Comparison of ENCODE assay signal across 10 mouse cellular contexts in genomic region chr17:49208315-49208820, GRCm38 (mm10).
DNase-seq lines count a peak whose midpoint lies in the region; TF ChIP-seq lines count a peak whose summit lies in the region.
"Had no signal": no experiment of that assay in that cellular context is flagged by ENCODE, and none has a peak within 500 bp of the region (broad histone marks: within the 10 kb centered on the region; RNA-seq: fewer than 3 reads in every experiment).

No protein-coding gene starts in this region.

- TF ChIP-seq POLR2A in heart, adult 2 months (IDR thresholded peaks at IDR 0.05; ENCODE audit: insufficient read depth, low read depth, low read length): no peak

- peak in 1 of 2 experiments; percentile 28 for DNase-seq in heart, adult 2 months
- DNase-seq in heart, postnatal 25 days (ENCODE audit: low spot score): no peak
- peak; percentile 41 for DNase-seq in left cerebral cortex, postnatal 4 days
- DNase-seq in left cerebral cortex, adult 9 months (ENCODE audit: low spot score in 2 of 2): no peak
- peak; percentile 30 for DNase-seq in ES-E14 (ENCODE audit: low read depth, low spot score)
- peak; percentile 7 to 30 for DNase-seq in heart, postnatal 10 days
- DNase-seq in spleen, postnatal 10 days (ENCODE audit: low spot score in 2 of 2): no peak
- DNase-seq: gastrocnemius, postnatal 36 days; right cerebral cortex, adult 18-20 months had no signal

- no peak overlapping the region for H3K9ac ChIP-seq in heart, adult 2 months (ENCODE audit: low read depth, low read length)
- H3K9ac ChIP-seq in ES-E14 (ENCODE audit: insufficient read depth, low read depth, low read length, poor library complexity, severe bottlenecking): no peak overlapping the region

- no peaks in the 10 kb centered on the region for H3K9me3 ChIP-seq in ES-E14 (ENCODE audit: control insufficient read depth, insufficient read depth, low read depth, low read length)

- WGBS in heart, adult 2 months: 48% methylated on average over 10 of the region's 10 CpGs

- no peaks in the 10 kb centered on the region for H3K4me1 ChIP-seq in heart, adult 2 months (ENCODE audit: control insufficient read depth, insufficient read depth, low read length)
- H3K4me1 ChIP-seq in ES-E14 (ENCODE audit: control insufficient read depth in 2 of 2, insufficient read depth in 2 of 2, low read length in 2 of 2, poor library complexity in 1 of 2): peaks cover 0 to 9% of the 10 kb centered on the region in 2 experiments; a peak in 2 of 4 replicates

- no peak for TF ChIP-seq EP300 in heart, adult 2 months (IDR thresholded peaks at IDR 0.05; ENCODE audit: insufficient read depth, low read depth, low read length)

- H3K36me3 ChIP-seq in heart, adult 2 months (ENCODE audit: control insufficient read depth, insufficient read depth, low read length): no peaks in the 10 kb centered on the region
- H3K36me3 ChIP-seq in ES-E14 (ENCODE audit: control insufficient read depth, insufficient read depth, low read length, poor library complexity, severe bottlenecking): no peaks in the 10 kb centered on the region

- intact Hi-C loops in heart, adult 2 months (cut with DNase I): no loop called here
- intact Hi-C loops in heart, postnatal 25 days (cut with DNase I): loop anchor here (10.0 kb wide), 1 partner anchor 196 kb away; no protein-coding TSS in a partner anchor
- intact Hi-C loops in left cerebral cortex, postnatal 4 days (cut with DNase I): no loop called here
- intact Hi-C loops in heart, postnatal 10 days (cut with DNase I): loop anchor here (10.0 kb wide), 1 partner anchor 186 kb away; no protein-coding TSS in a partner anchor

- H3K4me3 ChIP-seq in heart, adult 2 months: no peak overlapping the region
- H3K4me3 ChIP-seq in ES-E14 (ENCODE audit: insufficient read depth in 1 of 2, low read depth in 1 of 2, low read length in 2 of 2, poor library complexity in 1 of 2, severe bottlenecking in 1 of 2): no peak overlapping the region

- H3K27ac ChIP-seq in heart, adult 2 months: no peak overlapping the region
- H3K27ac ChIP-seq in ES-E14 (ENCODE audit: insufficient read depth, low read depth, low read length, poor library complexity, severe bottlenecking): no peak overlapping the region
- H3K27ac ChIP-seq: macrophage had no signal

- H3K27me3 ChIP-seq in heart, adult 2 months (ENCODE audit: control insufficient read depth, insufficient read depth, low read length): no peaks in the 10 kb centered on the region; the same call in none of the 2 replicates

- H3K79me2 ChIP-seq in heart, adult 2 months (replicated peaks; ENCODE audit: control insufficient read depth, insufficient read depth, low read length): no peaks in the 10 kb centered on the region

- in situ Hi-C loops in ES-E14 (cut with MboI; ENCODE audit: low sequenced_read_pairs in 2 of 2, unreplicated experiment in 2 of 2): no loop called here

- TF ChIP-seq CTCF in heart, adult 2 months (IDR thresholded peaks at IDR 0.05): peak; percentile 49

TF ChIP-seq in ES-E14, 5 proteins besides CTCF, POLR2A, EP300 and RAD21:
- no peak for TF ChIP-seq ZNF384 (IDR thresholded peaks at IDR 0.05; ENCODE audit: low read depth, low read length)
- TF ChIP-seq HCFC1 (IDR thresholded peaks at IDR 0.05; ENCODE audit: borderline replicate concordance, insufficient read depth, low read length): no peak
- no peak for TF ChIP-seq MAFK (IDR thresholded peaks at IDR 0.05; ENCODE audit: insufficient read depth, low read depth, low read length)
- TF ChIP-seq CHD2 (IDR thresholded peaks at IDR 0.05; ENCODE audit: low read depth, low read length): no peak
- TF ChIP-seq ZC3H11A (IDR thresholded peaks at IDR 0.05; ENCODE audit: borderline replicate concordance, low read depth, low read length): no peak

Comparison
In these comparisons a context has a peak if more than half of its experiments do, and no peak if none do; other contexts are left out.
1. DNase-seq: peak in left cerebral cortex, postnatal 4 days (single experiment), ES-E14 (single experiment) and heart, postnatal 10 days (2 of 2); none in heart, postnatal 25 days (single experiment), left cerebral cortex, adult 9 months (0 of 2) and spleen, postnatal 10 days (0 of 2).
2. intact Hi-C loops: an anchor here in heart, postnatal 25 days (10.0 kb wide) and heart, postnatal 10 days (10.0 kb wide); none called in heart, adult 2 months and left cerebral cortex, postnatal 4 days.